Mouse (Mus musculus) erythroblast, embryonic 14.5 days (primary cell): ENCODE measurements around the gene Snd1.

Source experiments
- GATA1 ChIP-seq: IDR thresholded peaks from 2 replicates; pipeline ENCODE4 v1.6.1; 2012; ENCODE audit warnings: low read length, inconsistent platforms, mixed read lengths
- TAL1 ChIP-seq: IDR thresholded peaks from 3 replicates; pipeline ENCODE4 v1.6.1; 2012; ENCODE audit warnings: low read length, inconsistent platforms, mixed read lengths

- TF ChIP-seq GATA1: no peak
- no peak for TF ChIP-seq TAL1
These were observed 309.0 kb downstream of the Snd1 start for GRCm38 (mm10) chr6:28783953-28784352.
